Mouse (Mus musculus): ENCODE data around the gene Nup188. TPM values are rescaled to one million over a fixed set of nuclear protein-coding genes. Genes with fewer than 3 reads are reported as not detected.

Nup188 gene
- polyA plus RNA-seq, 1 experiment from 2014 or later = 35.4 TPM

GRCm38 (mm10) chr2:30267466-30267865 lies 18.7 kb upstream of the Nup188 start:
- H3K4me1 ChIP-seq (ENCODE audit: control insufficient read depth, insufficient read depth, low read length) = peaks cover 28% of the 10 kb centered on the region
- no peak for ATAC-seq (ENCODE audit: low read depth)
- H3K27me3 ChIP-seq (replicated peaks; ENCODE audit: control insufficient read depth, insufficient read depth, low read length) = no peaks in the 10 kb centered on the region
- no peak overlapping the region for H3K27ac ChIP-seq (replicated peaks; ENCODE audit: low read depth, low read length)
- no peak for DNase-seq (ENCODE audit: low spot score)
- no peak overlapping the region for H3K4me3 ChIP-seq (ENCODE audit: low read depth, low read length)
- WGBS = 92% methylated on average over 2 of the region's 2 CpGs
- H3K9ac ChIP-seq (ENCODE audit: low read depth, low read length) = no peak overlapping the region
- peaks cover 18% of the 10 kb centered on the region for H3K36me3 ChIP-seq (ENCODE audit: control insufficient read depth, insufficient read depth, low read length)
- no peak overlapping the region for H3K4me2 ChIP-seq (ENCODE audit: low read depth, low read length)
- H3K9me3 ChIP-seq (ENCODE audit: control insufficient read depth, low read length) = no peaks in the 10 kb centered on the region

DNA sequence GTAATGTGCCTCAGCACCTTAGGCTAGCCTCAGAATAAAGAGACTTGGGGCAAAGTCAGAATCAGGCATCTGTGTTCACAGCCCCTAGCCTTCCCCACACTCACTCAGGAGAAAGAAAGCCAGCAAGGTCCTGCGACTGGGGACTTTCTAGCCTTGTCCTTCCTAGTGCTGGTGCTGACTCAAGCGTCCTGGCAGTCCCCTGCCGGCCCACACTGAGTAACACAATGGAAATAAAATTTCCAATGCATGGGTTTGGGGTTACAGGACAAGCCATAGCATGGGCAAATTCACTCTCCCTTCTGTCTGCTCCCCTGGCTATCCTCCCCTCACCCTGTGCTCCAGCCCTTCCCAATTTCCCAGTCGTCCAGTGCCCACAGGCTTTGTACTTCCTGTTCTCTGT lies 17.8 kb upstream of the Nup188 start:
- Histone ChIP-seq H3K27me3 (replicated peaks; ENCODE audit: control insufficient read depth, insufficient read depth, low read length) (no peaks in the 10 kb centered on the region), H3K4me1 (ENCODE audit: control insufficient read depth, insufficient read depth, low read length) (peaks cover 28% of the 10 kb centered on the region), H3K4me2 (ENCODE audit: low read depth, low read length) (no peak overlapping the region), H3K36me3 (ENCODE audit: control insufficient read depth, insufficient read depth, low read length) (peaks cover 11% of the 10 kb centered on the region), H3K27ac (replicated peaks; ENCODE audit: low read depth, low read length) (no peak overlapping the region), H3K4me3 (ENCODE audit: low read depth, low read length) (no peak overlapping the region), H3K9me3 (ENCODE audit: control insufficient read depth, low read length) (no peaks in the 10 kb centered on the region), H3K9ac (ENCODE audit: low read depth, low read length) (no peak overlapping the region)
- ATAC-seq (ENCODE audit: low read depth) = no peak
- 43% methylated on average over 4 of the region's 4 CpGs for WGBS
- DNase-seq (ENCODE audit: low spot score) = no peak

DNA sequence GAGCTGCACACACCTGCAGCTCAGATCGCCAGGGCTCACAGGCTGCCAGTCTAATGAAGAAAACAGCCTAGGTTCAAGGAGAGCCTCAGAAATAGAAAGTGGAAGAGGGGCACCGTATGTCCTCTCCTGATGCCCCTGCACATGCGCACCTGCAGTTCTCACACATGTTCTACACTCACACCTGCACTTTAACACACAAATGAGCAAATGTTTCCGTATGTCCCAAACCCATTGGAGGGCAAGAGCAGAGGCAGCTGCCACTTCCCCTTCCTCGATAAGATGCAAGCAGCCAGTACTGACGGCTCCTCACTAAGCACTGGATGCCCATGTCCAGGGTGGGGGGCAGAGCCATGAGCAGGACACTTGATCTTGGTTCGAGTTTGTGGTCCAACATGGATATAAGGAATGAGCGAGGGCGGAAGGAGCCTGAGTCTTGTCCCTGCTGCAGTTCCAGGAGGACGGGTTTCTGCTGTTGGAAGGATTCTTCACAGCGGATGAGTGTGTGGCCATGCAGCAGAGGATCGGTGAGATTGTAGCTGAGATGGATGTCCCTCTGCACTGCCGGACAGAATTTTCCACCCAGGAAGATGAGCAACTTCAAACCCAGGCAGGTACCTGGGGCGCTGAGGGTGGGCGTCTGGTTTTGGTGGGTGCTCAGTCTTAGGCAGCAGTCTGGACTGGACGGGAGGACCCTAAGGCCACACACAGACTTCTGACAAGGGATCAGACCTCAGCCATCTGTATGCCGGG lies 16.8 kb upstream of the Nup188 start:
- 85% methylated on average over 17 of the region's 17 CpGs for WGBS
- Histone ChIP-seq H3K36me3 (ENCODE audit: control insufficient read depth, insufficient read depth, low read length) (peaks cover under 1% of the 10 kb centered on the region; the same call in 1 of the 2 replicates), H3K9ac (ENCODE audit: low read depth, low read length) (no peak overlapping the region), H3K4me1 (ENCODE audit: control insufficient read depth, insufficient read depth, low read length) (peaks cover 27% of the 10 kb centered on the region), H3K27ac (replicated peaks; ENCODE audit: low read depth, low read length) (peak overlapping the region; percentile 22; the same call in 1 of the 2 replicates), H3K27me3 (replicated peaks; ENCODE audit: control insufficient read depth, insufficient read depth, low read length) (no peaks in the 10 kb centered on the region), H3K9me3 (ENCODE audit: control insufficient read depth, low read length) (no peaks in the 10 kb centered on the region), H3K4me2 (ENCODE audit: low read depth, low read length) (no peak overlapping the region), H3K4me3 (ENCODE audit: low read depth, low read length) (no peak overlapping the region)
- DNase-seq (ENCODE audit: low spot score) (no peak), ATAC-seq (ENCODE audit: low read depth) (no peak)

DNA sequence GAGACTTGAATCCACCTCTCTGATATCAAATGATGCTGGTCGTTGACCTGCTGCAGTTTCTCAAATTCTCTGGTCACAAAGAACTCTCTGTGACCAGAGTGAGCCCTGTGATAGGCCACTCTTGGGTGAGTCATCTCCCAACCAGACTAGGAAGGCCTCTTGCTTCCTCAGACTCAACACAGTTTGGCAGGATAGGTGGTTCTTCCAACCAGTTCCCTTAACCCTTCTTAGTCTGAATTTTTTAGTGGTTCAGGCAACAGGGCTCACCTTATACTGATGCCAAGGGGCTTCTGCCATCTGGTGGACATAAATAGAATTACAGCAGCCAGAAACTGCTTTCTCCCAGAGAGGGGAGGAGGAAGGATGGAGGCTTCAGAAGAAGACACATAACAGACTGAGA lies 16.1 kb upstream of the Nup188 start:
- H3K4me3 ChIP-seq (ENCODE audit: low read depth, low read length) = no peak overlapping the region
- DNase-seq (ENCODE audit: low spot score) (peak; percentile 89), ATAC-seq (ENCODE audit: low read depth) (peak; percentile 88)
- no peak overlapping the region for H3K9ac ChIP-seq (ENCODE audit: low read depth, low read length)
- H3K27me3 ChIP-seq (replicated peaks; ENCODE audit: control insufficient read depth, insufficient read depth, low read length) = no peaks in the 10 kb centered on the region
- no peaks in the 10 kb centered on the region for H3K36me3 ChIP-seq (ENCODE audit: control insufficient read depth, insufficient read depth, low read length)
- peak overlapping the region; percentile 22; the same call in 1 of the 2 replicates for H3K27ac ChIP-seq (replicated peaks; ENCODE audit: low read depth, low read length)
- peaks cover 19% of the 10 kb centered on the region for H3K4me1 ChIP-seq (ENCODE audit: control insufficient read depth, insufficient read depth, low read length)
- no peak overlapping the region for H3K4me2 ChIP-seq (ENCODE audit: low read depth, low read length)
- no peaks in the 10 kb centered on the region for H3K9me3 ChIP-seq (ENCODE audit: control insufficient read depth, low read length)
- 15% methylated on average over 1 of the region's 1 CpGs for WGBS

- no peaks in the 10 kb centered on the region for H3K36me3 ChIP-seq (ENCODE audit: control insufficient read depth, insufficient read depth, low read length)
- H3K9me3 ChIP-seq (ENCODE audit: control insufficient read depth, low read length) = no peaks in the 10 kb centered on the region
- H3K4me1 ChIP-seq (ENCODE audit: control insufficient read depth, insufficient read depth, low read length) = peaks cover 7% of the 10 kb centered on the region
- no peaks in the 10 kb centered on the region for H3K27me3 ChIP-seq (replicated peaks; ENCODE audit: control insufficient read depth, insufficient read depth, low read length)
- H3K4me2 ChIP-seq (ENCODE audit: low read depth, low read length) = no peak within 1 kb of the TSS
- no peak for ATAC-seq (ENCODE audit: low read depth)
- H3K27ac ChIP-seq (replicated peaks; ENCODE audit: low read depth, low read length) = no peak within 1 kb of the TSS
- H3K4me3 ChIP-seq (ENCODE audit: low read depth, low read length) = no peak within 1 kb of the TSS
- H3K9ac ChIP-seq (ENCODE audit: low read depth, low read length) = no peak within 1 kb of the TSS
- DNase-seq (ENCODE audit: low spot score) = no peak
- 87% methylated on average over 11 of the region's 11 CpGs for WGBS
These were observed 5.5 kb upstream of the Nup188 start, which contains the start of gene Gm28038 for GRCm38 (mm10) chr2:30280743-30281142. Gene Gm28038 (plus strand): TSS chr2:30281043.

DNA sequence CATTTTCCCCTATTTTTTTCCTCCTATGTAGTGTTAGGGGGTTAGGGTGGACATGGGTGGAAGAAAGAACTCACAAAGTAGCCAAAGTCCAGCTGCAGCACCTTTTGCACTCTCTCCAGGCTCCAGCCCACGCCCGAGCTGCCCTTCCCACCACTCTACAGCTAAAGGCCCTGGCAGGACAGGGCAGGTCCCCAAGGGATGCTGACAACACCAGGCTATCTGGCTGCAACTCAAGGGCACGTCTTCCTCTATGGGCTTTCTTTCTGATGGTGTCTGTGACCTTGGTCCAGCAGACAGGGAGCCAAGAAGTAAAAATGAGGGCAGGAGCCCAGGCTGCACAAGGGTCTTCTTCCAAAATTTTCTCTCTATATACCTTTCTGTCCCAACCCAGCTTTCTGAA lies 4.5 kb upstream of the Nup188 start:
- DNase-seq (ENCODE audit: low spot score) (no peak), ATAC-seq (ENCODE audit: low read depth) (no peak)
- no peak overlapping the region for H3K9ac ChIP-seq (ENCODE audit: low read depth, low read length)
- H3K4me2 ChIP-seq (ENCODE audit: low read depth, low read length) = no peak overlapping the region
- peaks cover 7% of the 10 kb centered on the region for H3K4me1 ChIP-seq (ENCODE audit: control insufficient read depth, insufficient read depth, low read length)
- WGBS = 77% methylated on average over 3 of the region's 3 CpGs
- no peaks in the 10 kb centered on the region for H3K9me3 ChIP-seq (ENCODE audit: control insufficient read depth, low read length)
- H3K27ac ChIP-seq (replicated peaks; ENCODE audit: low read depth, low read length) = no peak overlapping the region
- no peak overlapping the region for H3K4me3 ChIP-seq (ENCODE audit: low read depth, low read length)
- H3K27me3 ChIP-seq (replicated peaks; ENCODE audit: control insufficient read depth, insufficient read depth, low read length) = no peaks in the 10 kb centered on the region
- no peaks in the 10 kb centered on the region for H3K36me3 ChIP-seq (ENCODE audit: control insufficient read depth, insufficient read depth, low read length)

- H3K9me3 ChIP-seq (ENCODE audit: control insufficient read depth, low read length) = no peaks in the 10 kb centered on the region
- H3K9ac ChIP-seq (ENCODE audit: low read depth, low read length) = no peak overlapping the region
- H3K4me1 ChIP-seq (ENCODE audit: control insufficient read depth, insufficient read depth, low read length) = peaks cover 15% of the 10 kb centered on the region
- no peak overlapping the region for H3K27ac ChIP-seq (replicated peaks; ENCODE audit: low read depth, low read length)
- 95% methylated on average over 2 of the region's 2 CpGs for WGBS
- H3K4me2 ChIP-seq (ENCODE audit: low read depth, low read length) = no peak overlapping the region
- ATAC-seq (ENCODE audit: low read depth) = no peak
- DNase-seq (ENCODE audit: low spot score) = no peak
- no peaks in the 10 kb centered on the region for H3K27me3 ChIP-seq (replicated peaks; ENCODE audit: control insufficient read depth, insufficient read depth, low read length)
- H3K36me3 ChIP-seq (ENCODE audit: control insufficient read depth, insufficient read depth, low read length) = no peaks in the 10 kb centered on the region
- no peak overlapping the region for H3K4me3 ChIP-seq (ENCODE audit: low read depth, low read length)
These were observed 3.0 kb upstream of the Nup188 start for GRCm38 (mm10) chr2:30283193-30283592.

DNA sequence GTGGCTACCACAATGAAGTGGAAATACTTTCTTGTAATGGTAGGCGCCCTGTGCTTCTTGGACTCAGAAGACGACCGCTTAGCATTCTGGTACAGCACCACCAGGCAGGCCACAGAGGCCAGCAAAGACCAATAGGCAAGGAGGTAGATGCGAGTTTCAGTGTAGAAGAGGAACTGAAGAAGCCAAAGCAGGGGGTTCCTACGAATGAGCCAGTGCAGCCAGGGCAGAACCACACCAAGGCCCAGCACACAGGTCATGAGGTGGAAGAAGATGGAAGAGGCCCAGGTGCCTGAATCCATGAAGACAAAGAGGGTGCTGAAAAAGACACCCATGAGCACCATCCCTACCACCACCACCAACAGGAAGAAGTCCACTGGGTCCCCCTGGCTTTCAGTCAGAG lies 1.2 kb upstream of the Nup188 start:
- DNase-seq (ENCODE audit: low spot score) = no peak
- no peak overlapping the region for H3K27ac ChIP-seq (replicated peaks; ENCODE audit: low read depth, low read length)
- H3K9ac ChIP-seq (ENCODE audit: low read depth, low read length) = peak overlapping the region; percentile 95
- no peaks in the 10 kb centered on the region for H3K27me3 ChIP-seq (replicated peaks; ENCODE audit: control insufficient read depth, insufficient read depth, low read length)
- peak overlapping the region; percentile 95 for H3K4me3 ChIP-seq (ENCODE audit: low read depth, low read length)
- peaks cover 15% of the 10 kb centered on the region for H3K4me1 ChIP-seq (ENCODE audit: control insufficient read depth, insufficient read depth, low read length)
- WGBS = 91% methylated on average over 5 of the region's 5 CpGs
- no peak for ATAC-seq (ENCODE audit: low read depth)
- H3K9me3 ChIP-seq (ENCODE audit: control insufficient read depth, low read length) = no peaks in the 10 kb centered on the region
- H3K36me3 ChIP-seq (ENCODE audit: control insufficient read depth, insufficient read depth, low read length) = 0 out of 2 replicates have a peak, but pooled peaks cover 3% of the 10 kb centered on the region
- peak overlapping the region; percentile 93 for H3K4me2 ChIP-seq (ENCODE audit: low read depth, low read length)
